Mouse (Mus musculus): ENCODE results near the gene Lama1. TPM values are rescaled to one million over a fixed set of nuclear protein-coding genes. Genes with fewer than 3 reads are reported as not detected.

Lama1 gene
- polyA plus RNA-seq, 1 experiment from 2014 or later = 3.3 TPM

GRCm38 (mm10) chr17:67866026-67866425, 169.0 kb downstream of the Lama1 start:
- Histone ChIP-seq H3K9me3 (replicated peaks) (no peaks in the 10 kb centered on the region), H3K36me3 (peaks cover 77% of the 10 kb centered on the region), H3K27me3 (ENCODE audit: low read depth, poor library complexity, severe bottlenecking) (no peaks in the 10 kb centered on the region), H3K27ac (peak overlapping the region; percentile 88), H3K4me3 (no peak overlapping the region), H3K4me1 (peaks cover 24% of the 10 kb centered on the region)
- no peak for DNase-seq (ENCODE audit: low spot score)
- 52% methylated on average over 9 of the region's 9 CpGs for WGBS

GRCm38 (mm10) chr17:67866541-67867241, 169.6 kb downstream of the Lama1 start:
- peak overlapping the region; percentile 25; the same call in 1 of the 2 replicates for H3K4me3 ChIP-seq
- peak overlapping the region; percentile 88 for H3K27ac ChIP-seq
- H3K36me3 ChIP-seq = peaks cover 77% of the 10 kb centered on the region
- H3K9me3 ChIP-seq (replicated peaks) = no peaks in the 10 kb centered on the region
- WGBS = 38% methylated on average over 20 of the region's 20 CpGs
- no peaks in the 10 kb centered on the region for H3K27me3 ChIP-seq (ENCODE audit: low read depth, poor library complexity, severe bottlenecking)
- peak; percentile 67 for DNase-seq (ENCODE audit: low spot score)
- peaks cover 24% of the 10 kb centered on the region for H3K4me1 ChIP-seq

- H3K36me3 ChIP-seq = peaks cover 79% of the 10 kb centered on the region
- WGBS = 75% methylated on average over 23 of the region's 23 CpGs
Measured at GRCm38 (mm10) chr17:67869731-67870601, 172.9 kb downstream of the Lama1 start.

More at GRCm38 (mm10) chr17:67869731-67870601, 172.9 kb downstream of the Lama1 start:
- no peak overlapping the region for H3K4me3 ChIP-seq
- H3K27ac ChIP-seq = no peak overlapping the region
- no peaks in the 10 kb centered on the region for H3K9me3 ChIP-seq (replicated peaks)
- no peaks in the 10 kb centered on the region for H3K27me3 ChIP-seq (ENCODE audit: low read depth, poor library complexity, severe bottlenecking)
- peak; percentile 74 for DNase-seq (ENCODE audit: low spot score)
- H3K4me1 ChIP-seq = peaks cover 31% of the 10 kb centered on the region

Other genes with a start within 250 kb of the Lama1 start
- gene Lrrc30, start 64.5 kb upstream of the Lama1 start, polyA plus RNA-seq (2016; fragmentation: Nextera tagmentation; extraction: Ambion mirVana) = 0.08 TPM in 1 of 2 replicates, not detected in the other